Mouse (Mus musculus): ENCODE data around the gene Map7d1. TPM values are rescaled to one million over a fixed set of nuclear protein-coding genes. Genes with fewer than 3 reads are reported as not detected.

Map7d1 gene
- polyA plus RNA-seq, 1 experiment from 2014 or later: 15.2 TPM

DNA sequence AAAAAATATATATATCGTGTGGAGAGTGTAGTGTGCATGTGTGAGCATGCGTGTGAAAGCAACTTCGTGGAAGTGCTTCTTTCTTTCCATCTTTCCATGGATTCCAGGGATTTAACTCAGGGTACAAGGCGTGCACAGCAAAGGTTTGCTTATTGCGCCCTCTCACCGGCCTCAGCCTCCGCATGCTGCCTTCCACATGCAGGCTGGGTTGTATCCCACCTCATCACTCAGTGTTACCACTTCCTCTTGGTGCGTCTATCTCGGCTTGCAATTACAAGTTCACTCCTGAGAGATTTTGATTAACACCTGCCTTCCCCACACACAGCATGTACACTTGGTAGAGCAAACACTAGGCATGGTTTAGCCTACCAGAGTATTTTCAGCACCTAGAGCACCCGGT is 21.0 kb downstream of the Map7d1 start:
- TF ChIP-seq EP300 (optimal IDR thresholded peaks at IDR 0.05): no peak
- TF ChIP-seq CTCF (IDR thresholded peaks at IDR 0.05; ENCODE audit: low read depth): no peak
- H3K4me3 ChIP-seq (ENCODE audit: low read depth, low read length): no peak overlapping the region
- 81% methylated on average over 10 of the region's 10 CpGs for WGBS
- H3K36me3 ChIP-seq (ENCODE audit: control insufficient read depth, insufficient read depth, low read length): peaks cover 42% of the 10 kb centered on the region
- no peaks in the 10 kb centered on the region for H3K9me3 ChIP-seq (ENCODE audit: control insufficient read depth, low read length)
- no peaks in the 10 kb centered on the region; the same call in 1 of the 2 replicates for H3K4me1 ChIP-seq (replicated peaks; ENCODE audit: control insufficient read depth, insufficient read depth)
- no peak for ATAC-seq (ENCODE audit: low FRiP score, low TSS enrichment)
- no peak for DNase-seq (ENCODE audit: low spot score)
- H3K27ac ChIP-seq (replicated peaks): no peak overlapping the region
- H3K4me2 ChIP-seq (replicated peaks; ENCODE audit: low read depth): no peak overlapping the region
- no peaks in the 10 kb centered on the region for H3K27me3 ChIP-seq (ENCODE audit: control insufficient read depth, insufficient read depth, low read length)
- H3K9ac ChIP-seq (ENCODE audit: low read length): no peak overlapping the region

DNA sequence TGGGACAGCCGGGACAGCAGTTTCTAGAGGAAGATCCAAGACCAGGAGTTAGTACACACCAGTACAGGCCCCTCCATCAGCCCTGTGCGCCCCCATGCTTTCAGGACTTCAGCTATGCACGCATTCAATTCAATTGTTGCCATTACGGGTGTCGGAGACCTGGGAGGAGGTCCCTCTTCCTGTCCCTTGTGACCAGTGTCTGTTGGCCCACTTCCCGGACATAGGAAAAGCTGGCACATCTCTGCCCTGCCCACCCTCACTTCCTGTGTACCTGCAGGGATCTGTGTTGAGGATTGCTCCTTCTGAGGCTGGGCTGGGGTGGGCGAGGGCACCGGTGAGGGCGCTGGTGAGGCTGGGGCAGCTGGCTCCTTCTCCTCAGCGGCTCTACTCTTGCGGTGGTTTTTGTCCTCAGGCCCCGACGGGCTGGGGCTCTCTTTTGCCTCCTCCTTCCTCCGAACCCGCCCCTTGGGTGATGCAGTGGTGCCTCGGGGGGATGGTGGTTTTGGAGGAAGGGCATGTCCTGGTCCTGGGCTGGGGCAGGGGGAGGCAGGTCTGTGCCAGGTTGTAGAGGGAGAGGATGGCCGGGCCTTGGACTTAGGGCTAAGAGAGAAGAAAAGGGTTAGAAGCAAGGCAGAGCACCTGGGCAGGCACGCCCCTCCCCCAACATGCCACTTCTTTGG is 21.5 kb downstream of the Map7d1 start:
- WGBS: 85% methylated on average over 18 of the region's 18 CpGs
- Histone ChIP-seq H3K9me3 (ENCODE audit: control insufficient read depth, low read length) (no peaks in the 10 kb centered on the region), H3K27ac (replicated peaks) (no peak overlapping the region), H3K4me2 (replicated peaks; ENCODE audit: low read depth) (no peak overlapping the region), H3K4me1 (replicated peaks; ENCODE audit: control insufficient read depth, insufficient read depth) (no peaks in the 10 kb centered on the region; the same call in 1 of the 2 replicates), H3K9ac (ENCODE audit: low read length) (no peak overlapping the region), H3K36me3 (ENCODE audit: control insufficient read depth, insufficient read depth, low read length) (peaks cover 38% of the 10 kb centered on the region), H3K4me3 (ENCODE audit: low read depth, low read length) (no peak overlapping the region), H3K27me3 (ENCODE audit: control insufficient read depth, insufficient read depth, low read length) (no peaks in the 10 kb centered on the region)
- DNase-seq (ENCODE audit: low spot score) (no peak), ATAC-seq (ENCODE audit: low FRiP score, low TSS enrichment) (no peak)
- TF ChIP-seq EP300 (optimal IDR thresholded peaks at IDR 0.05) (no peak), CTCF (IDR thresholded peaks at IDR 0.05; ENCODE audit: low read depth) (no peak)

DNA sequence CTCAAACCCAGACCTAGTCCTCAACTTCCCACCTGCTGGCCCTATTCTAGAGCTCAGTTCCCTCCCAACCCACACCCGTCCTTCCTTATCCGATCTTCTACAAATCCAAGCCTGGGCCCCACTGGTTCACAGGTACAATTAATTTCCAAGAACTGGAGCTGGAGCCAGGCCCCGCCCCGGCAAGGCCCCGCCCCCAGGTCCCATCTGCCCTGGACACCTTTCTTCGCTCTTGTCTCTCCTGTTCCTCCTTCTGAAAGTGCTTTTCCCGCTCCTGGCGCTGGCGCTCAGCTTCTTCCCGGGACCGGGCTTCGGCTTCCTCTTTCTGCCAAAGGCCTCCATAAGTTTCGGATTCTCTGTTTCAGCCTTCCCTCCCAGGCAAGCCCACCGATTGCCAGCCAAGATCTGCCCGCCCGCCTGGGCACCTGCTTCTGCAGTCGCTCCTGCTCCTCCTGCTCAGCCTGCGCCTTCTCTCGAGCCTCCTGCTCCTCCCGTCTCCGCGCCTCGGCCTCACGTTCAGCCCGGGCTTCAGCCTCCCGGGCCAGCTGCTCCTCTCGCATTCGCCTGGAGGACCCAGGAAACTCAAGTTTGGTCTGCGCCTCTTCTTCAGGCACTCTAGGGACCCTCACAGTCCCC is 22.4 kb downstream of the Map7d1 start:
- Histone ChIP-seq H3K9me3 (ENCODE audit: control insufficient read depth, low read length) (no peaks in the 10 kb centered on the region), H3K27ac (replicated peaks) (no peak overlapping the region), H3K9ac (ENCODE audit: low read length) (no peak overlapping the region), H3K4me3 (ENCODE audit: low read depth, low read length) (no peak overlapping the region), H3K4me1 (replicated peaks; ENCODE audit: control insufficient read depth, insufficient read depth) (no peaks in the 10 kb centered on the region; the same call in 1 of the 2 replicates), H3K27me3 (ENCODE audit: control insufficient read depth, insufficient read depth, low read length) (no peaks in the 10 kb centered on the region), H3K4me2 (replicated peaks; ENCODE audit: low read depth) (no peak overlapping the region), H3K36me3 (ENCODE audit: control insufficient read depth, insufficient read depth, low read length) (peaks cover 34% of the 10 kb centered on the region)
- DNase-seq (ENCODE audit: low spot score) (no peak), ATAC-seq (ENCODE audit: low FRiP score, low TSS enrichment) (no peak)
- TF ChIP-seq EP300 (optimal IDR thresholded peaks at IDR 0.05) (no peak), CTCF (IDR thresholded peaks at IDR 0.05; ENCODE audit: low read depth) (no peak)
- WGBS: 89% methylated on average over 29 of the region's 29 CpGs

DNA sequence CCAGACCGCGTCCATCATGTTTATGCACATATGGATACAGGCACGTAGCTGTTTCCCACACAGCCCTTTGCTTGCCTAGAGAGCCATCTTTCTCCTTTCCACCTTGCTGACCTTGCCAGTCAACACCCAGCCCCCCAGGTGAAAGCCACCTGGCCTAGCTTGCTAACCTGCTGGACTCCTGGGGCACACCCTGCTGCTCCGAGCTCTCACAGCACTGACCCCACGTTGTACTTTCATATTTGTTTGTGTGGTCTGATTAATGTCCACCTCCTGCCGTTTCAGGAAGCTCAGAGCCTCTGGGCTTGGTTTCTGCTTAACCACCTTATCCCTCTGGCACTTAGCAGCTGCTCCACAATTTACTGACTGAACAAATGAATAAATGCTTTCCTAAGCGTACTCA is 26.2 kb downstream of the Map7d1 start:
- Histone ChIP-seq H3K4me2 (replicated peaks; ENCODE audit: low read depth) (no peak overlapping the region), H3K27me3 (ENCODE audit: control insufficient read depth, insufficient read depth, low read length) (no peaks in the 10 kb centered on the region), H3K27ac (replicated peaks) (peak overlapping the region; percentile 53), H3K9me3 (ENCODE audit: control insufficient read depth, low read length) (no peaks in the 10 kb centered on the region), H3K36me3 (ENCODE audit: control insufficient read depth, insufficient read depth, low read length) (peaks cover 22% of the 10 kb centered on the region), H3K4me1 (replicated peaks; ENCODE audit: control insufficient read depth, insufficient read depth) (no peaks in the 10 kb centered on the region; the same call in 1 of the 2 replicates), H3K9ac (ENCODE audit: low read length) (no peak overlapping the region), H3K4me3 (ENCODE audit: low read depth, low read length) (no peak overlapping the region)
- DNase-seq (ENCODE audit: low spot score) (peak; percentile 58), ATAC-seq (ENCODE audit: low FRiP score, low TSS enrichment) (peak; percentile 51)
- TF ChIP-seq EP300 (optimal IDR thresholded peaks at IDR 0.05) (no peak), CTCF (IDR thresholded peaks at IDR 0.05; ENCODE audit: low read depth) (no peak)
- WGBS: 52% methylated on average over 7 of the region's 7 CpGs

DNA sequence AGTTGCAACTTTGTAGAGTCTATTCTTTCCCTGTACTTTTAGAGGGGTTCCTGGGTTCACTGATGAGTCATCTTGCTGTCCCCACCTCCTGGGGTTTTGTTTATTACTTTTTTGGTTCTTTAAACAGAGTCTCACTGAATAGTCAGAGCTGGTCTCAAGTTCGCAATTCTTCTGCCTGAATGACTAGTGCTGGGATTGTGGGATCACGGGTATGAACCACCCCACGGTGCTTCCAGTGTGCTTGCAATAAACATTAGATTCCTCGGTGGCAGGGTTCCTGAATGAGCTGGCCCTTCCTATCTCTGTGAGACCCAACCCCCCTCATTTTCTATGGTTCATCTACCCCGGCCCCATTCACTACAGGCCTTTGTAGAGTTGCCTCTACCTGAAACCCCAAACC is 28.0 kb downstream of the Map7d1 start:
- H3K4me2 ChIP-seq (replicated peaks; ENCODE audit: low read depth): no peak overlapping the region
- TF ChIP-seq EP300 (optimal IDR thresholded peaks at IDR 0.05) (no peak), CTCF (IDR thresholded peaks at IDR 0.05; ENCODE audit: low read depth) (no peak)
- H3K27ac ChIP-seq (replicated peaks): peak overlapping the region; percentile 75; the same call in 1 of the 2 replicates
- H3K9me3 ChIP-seq (ENCODE audit: control insufficient read depth, low read length): no peaks in the 10 kb centered on the region
- H3K4me1 ChIP-seq (replicated peaks; ENCODE audit: control insufficient read depth, insufficient read depth): no peaks in the 10 kb centered on the region; the same call in 1 of the 2 replicates
- WGBS: 28% methylated on average over 5 of the region's 5 CpGs
- H3K27me3 ChIP-seq (ENCODE audit: control insufficient read depth, insufficient read depth, low read length): no peaks in the 10 kb centered on the region
- H3K4me3 ChIP-seq (ENCODE audit: low read depth, low read length): no peak overlapping the region
- DNase-seq (ENCODE audit: low spot score) (no peak), ATAC-seq (ENCODE audit: low FRiP score, low TSS enrichment) (no peak)
- no peak overlapping the region; the same call in 1 of the 2 replicates for H3K9ac ChIP-seq (ENCODE audit: low read length)
- H3K36me3 ChIP-seq (ENCODE audit: control insufficient read depth, insufficient read depth, low read length): peaks cover 11% of the 10 kb centered on the region
